Mouse (Mus musculus) spleen, adult 2 months (tissue): ENCODE data around the gene Kbtbd2. TPM values are rescaled to one million over a fixed set of nuclear protein-coding genes. Genes with fewer than 3 reads are reported as not detected.

Experiments used
- DNase-seq, 2 experiments: peaks; one replicate each; pipeline versions ENCODE4 v3.0.0 to v3.0.0-alpha.2; 2012 to 2021; ENCODE audit warnings: low spot score in 2 of 2, low read depth in 1 of 2
- H3K27ac ChIP-seq: fragments of 200-500 bp; 2 replicates; pipeline ENCODE4 v1.5.1; 2012; ENCODE audit warnings: low read length, inconsistent platforms; ENCODE audit not compliant: insufficient read depth
- H3K27me3 ChIP-seq: fragments of 200-500 bp; 2 replicates; pipeline ENCODE4 v1.6.1; 2012; ENCODE audit warnings: mild to moderate bottlenecking, moderate library complexity, low read length, inconsistent platforms; ENCODE audit not compliant: control insufficient read depth, insufficient read depth
- H3K36me3 ChIP-seq: fragments of 200-500 bp; 2 replicates; pipeline ENCODE4 v1.6.1; 2012; ENCODE audit warnings: mild to moderate bottlenecking, low read length, inconsistent platforms; ENCODE audit not compliant: control insufficient read depth, insufficient read depth
- H3K4me1 ChIP-seq: fragments of 200-500 bp; 2 replicates; pipeline ENCODE4 v1.6.1; 2011; ENCODE audit warnings: inconsistent platforms; ENCODE audit not compliant: control insufficient read depth, insufficient read depth, insufficient read length
- H3K4me3 ChIP-seq: fragments of 200-500 bp; 2 replicates; pipeline ENCODE4 v1.5.1; 2011; ENCODE audit warnings: mild to moderate bottlenecking, inconsistent platforms; ENCODE audit not compliant: insufficient read depth, insufficient read length; ENCODE audit errors: extremely low read depth
- CTCF ChIP-seq: fragments of 200-500 bp; IDR thresholded peaks from 2 replicates; pipeline ENCODE4 v1.5.1; 2011; ENCODE audit warnings: mild to moderate bottlenecking, inconsistent platforms; ENCODE audit not compliant: insufficient read depth, insufficient read length, insufficient replicate concordance; ENCODE audit errors: extremely low read depth
- POLR2A ChIP-seq: fragments of 200-500 bp; IDR thresholded peaks from 2 replicates; pipeline ENCODE4 v1.6.1; 2011; ENCODE audit warnings: low read depth, low read length, inconsistent platforms
- WGBS: fragments of 180-500 bp; shearing (Covaris S2); methylation state at CpG from one replicate; pipeline ENCODE4 v1.1.7; 2018; 5-methylcytosine and 5-hydroxymethylcytosine counted together
- polyA plus RNA-seq: library from polyadenylated mRNA; depleted of rRNA; stranded (reverse); fragments of >200 nt; gene quantifications from 2 replicates; pipeline ENCODE4 v1.2.3, GENCODE M21; 2012; rRNA removed

Gene Kbtbd2
- 7.2 and 8.0 TPM in 2 replicates for polyA plus RNA-seq

DNA sequence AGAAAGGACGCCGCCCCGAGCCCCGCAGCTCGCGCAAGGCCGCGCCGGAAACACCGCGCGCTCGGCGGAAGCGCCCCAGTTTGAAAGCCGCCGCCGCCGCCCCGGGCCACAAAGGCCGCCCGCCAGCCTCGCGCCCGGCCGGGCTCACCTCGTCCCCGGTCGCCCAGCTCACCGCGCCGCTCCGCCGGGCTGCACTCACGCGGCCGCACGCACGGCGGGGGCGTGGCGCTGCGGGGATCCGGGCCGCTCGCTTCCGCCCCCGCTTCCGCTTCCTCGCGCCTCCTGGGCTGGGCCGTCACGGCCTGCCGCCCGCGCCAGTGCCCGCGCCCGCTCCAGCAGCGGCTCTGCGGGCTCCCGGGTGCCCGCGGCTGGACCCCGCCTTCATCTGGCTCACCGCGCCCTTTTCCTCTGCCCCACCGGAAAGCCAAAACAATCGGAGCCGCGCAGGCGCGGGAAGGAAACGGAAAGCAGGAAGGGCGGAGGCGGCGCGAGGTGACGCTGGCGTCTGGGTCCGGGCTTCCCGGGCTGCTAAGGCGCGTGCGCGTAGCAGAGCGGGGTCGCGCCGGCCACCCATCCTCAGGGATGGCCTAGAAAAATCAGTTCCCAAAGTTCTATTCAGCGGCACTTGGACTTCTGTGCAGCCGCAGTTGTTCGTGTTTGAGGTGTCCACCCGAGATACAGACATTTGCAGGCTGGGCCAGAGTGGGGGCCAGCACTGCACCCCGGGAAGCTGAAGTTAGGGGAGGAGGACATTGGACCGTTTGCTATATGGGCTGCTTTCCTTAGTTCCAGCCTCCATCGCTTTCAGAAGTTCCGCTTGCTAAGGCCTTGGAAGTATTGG, at the start of gene Kbtbd2:
Gene Kbtbd2 (minus strand): TSS at position 503 of the 841 bp plus-strand sequence.
- Histone ChIP-seq H3K27ac (peak within 1 kb of the TSS; percentile 99), H3K36me3 (no peaks in the 10 kb centered on the region), H3K4me1 (peaks cover 19% of the 10 kb centered on the region), H3K4me3 (peak within 1 kb of the TSS; percentile 95), H3K27me3 (no peaks in the 10 kb centered on the region)
- peak; percentile 81 to 92 for DNase-seq
- TF ChIP-seq POLR2A: peak; percentile 54
- TF ChIP-seq CTCF: no peak
- under 1% methylated on average over 97 of the region's 98 CpGs for WGBS

- Histone ChIP-seq H3K36me3 (no peaks in the 10 kb centered on the region), H3K27me3 (no peaks in the 10 kb centered on the region), H3K4me1 (no peaks in the 10 kb centered on the region), H3K4me3 (no peak overlapping the region), H3K27ac (no peak overlapping the region)
- no peak for DNase-seq
- TF ChIP-seq POLR2A (no peak), CTCF (no peak)
- 91% methylated on average over 2 of the region's 2 CpGs for WGBS
These were observed 46.8 kb upstream of the Kbtbd2 start for GRCm38 (mm10) chr6:56844365-56844764.

DNA sequence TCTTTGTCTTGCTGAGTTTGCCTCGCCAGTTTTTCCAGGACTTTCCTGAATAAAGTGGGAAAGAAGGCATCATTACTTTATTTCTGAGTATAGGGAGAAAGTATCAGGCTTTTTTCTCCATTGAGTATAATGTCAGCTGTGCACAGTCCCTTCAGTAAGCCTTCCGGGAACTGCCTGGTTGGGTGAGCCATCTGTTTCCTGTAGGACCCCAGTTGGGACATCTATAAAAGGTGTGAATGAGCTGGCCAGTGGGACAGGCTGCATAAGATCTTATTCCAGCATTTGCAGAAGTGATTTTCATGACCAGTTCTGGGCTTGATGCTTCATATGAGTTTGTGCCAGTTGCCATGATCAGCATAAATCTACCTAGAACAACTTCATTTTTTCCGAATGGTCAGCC, 45.6 kb upstream of the Kbtbd2 start:
- H3K4me1 ChIP-seq: no peaks in the 10 kb centered on the region
- no peak for TF ChIP-seq POLR2A
- no peak for TF ChIP-seq CTCF
- 88% methylated on average over 3 of the region's 3 CpGs for WGBS

DNA sequence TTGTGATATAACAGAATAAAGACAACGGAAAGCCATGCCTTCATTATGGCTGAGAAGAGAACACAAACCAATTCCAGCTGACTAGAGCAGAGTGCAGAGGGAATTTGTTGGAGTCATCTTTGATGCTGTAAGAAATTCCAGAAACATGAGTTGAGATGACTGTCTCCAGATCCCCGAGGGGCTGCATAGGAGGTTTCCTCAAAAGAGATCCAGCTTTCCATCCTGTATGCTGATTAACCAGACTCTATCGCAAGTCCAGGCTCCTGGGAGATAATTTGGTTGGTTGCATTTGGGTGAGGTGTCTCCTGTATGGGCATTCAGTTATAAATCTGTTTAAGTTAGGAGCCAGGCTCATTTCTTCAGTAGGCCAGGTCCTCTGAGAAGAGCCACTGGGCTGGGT, 40.0 kb upstream of the Kbtbd2 start:
- H3K27ac ChIP-seq: no peak overlapping the region
- no peak overlapping the region for H3K4me3 ChIP-seq
- H3K4me1 ChIP-seq: no peaks in the 10 kb centered on the region
- WGBS: 95% methylated on average over 3 of the region's 3 CpGs
- H3K36me3 ChIP-seq: no peaks in the 10 kb centered on the region
- no peak for DNase-seq
- no peak for TF ChIP-seq POLR2A
- H3K27me3 ChIP-seq: no peaks in the 10 kb centered on the region; the same call in 1 of the 2 replicates

More for the DNA sequence above, 45.6 kb upstream of the Kbtbd2 start:
- no peak overlapping the region for H3K27ac ChIP-seq
- no peak overlapping the region for H3K4me3 ChIP-seq
- no peaks in the 10 kb centered on the region for H3K27me3 ChIP-seq
- no peak for DNase-seq
- H3K36me3 ChIP-seq: no peaks in the 10 kb centered on the region

DNA sequence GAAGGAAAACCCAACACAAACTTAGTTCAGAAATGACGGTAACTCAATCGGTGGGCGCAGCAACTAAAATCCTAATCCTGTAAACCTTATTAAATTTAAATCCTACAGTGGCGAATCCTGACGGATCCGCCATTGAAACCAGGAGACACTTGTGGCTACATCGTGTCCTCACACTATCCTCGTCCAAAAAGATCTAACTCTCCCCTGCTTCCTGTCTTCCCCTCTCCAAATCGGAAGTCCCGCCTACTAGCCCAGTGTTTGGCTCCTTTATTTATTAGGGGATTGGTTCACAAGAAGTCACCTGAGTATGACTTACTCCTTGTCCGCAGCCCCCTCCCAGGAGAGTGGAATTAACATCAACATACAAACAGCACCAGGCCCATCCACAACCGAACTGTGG, 39.6 kb upstream of the Kbtbd2 start:
- no peaks in the 10 kb centered on the region for H3K36me3 ChIP-seq
- DNase-seq: no peak
- H3K27me3 ChIP-seq: peaks cover 4% of the 10 kb centered on the region
- WGBS: 93% methylated on average over 12 of the region's 12 CpGs
- 0 out of 2 replicates have a peak, but pooled peaks cover under 1% of the 10 kb centered on the region for H3K4me1 ChIP-seq
- no peak overlapping the region for H3K4me3 ChIP-seq
- TF ChIP-seq POLR2A: no peak
- no peak for TF ChIP-seq CTCF
- H3K27ac ChIP-seq: no peak overlapping the region

DNA sequence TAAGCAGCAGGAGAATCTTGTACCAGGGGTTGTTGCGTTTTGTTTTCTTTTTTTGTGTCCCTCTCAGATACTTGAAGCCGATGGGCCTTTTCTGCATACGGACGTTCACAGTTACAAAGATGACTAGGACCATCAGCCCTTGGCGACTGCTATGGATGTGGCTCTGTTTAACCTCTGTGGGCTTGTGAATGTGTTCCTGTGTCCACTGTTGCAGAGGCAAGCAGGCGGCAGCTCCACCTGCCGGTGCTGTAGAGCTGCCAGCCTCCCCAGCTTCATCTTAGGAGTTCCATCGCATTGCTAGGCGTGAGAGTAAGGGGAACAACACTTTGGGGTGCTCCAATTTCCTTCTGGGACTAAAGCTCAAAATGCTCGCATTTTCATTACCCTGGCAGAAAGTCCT, 37.9 kb upstream of the Kbtbd2 start:
- no peak overlapping the region for H3K4me3 ChIP-seq
- peaks cover 8% of the 10 kb centered on the region for H3K27me3 ChIP-seq
- WGBS: 93% methylated on average over 10 of the region's 10 CpGs
- H3K36me3 ChIP-seq: no peaks in the 10 kb centered on the region
- H3K27ac ChIP-seq: no peak overlapping the region
- peaks cover 2% of the 10 kb centered on the region; the same call in 1 of the 2 replicates for H3K4me1 ChIP-seq
- no peak for DNase-seq
- TF ChIP-seq POLR2A (no peak), CTCF (no peak)

DNA sequence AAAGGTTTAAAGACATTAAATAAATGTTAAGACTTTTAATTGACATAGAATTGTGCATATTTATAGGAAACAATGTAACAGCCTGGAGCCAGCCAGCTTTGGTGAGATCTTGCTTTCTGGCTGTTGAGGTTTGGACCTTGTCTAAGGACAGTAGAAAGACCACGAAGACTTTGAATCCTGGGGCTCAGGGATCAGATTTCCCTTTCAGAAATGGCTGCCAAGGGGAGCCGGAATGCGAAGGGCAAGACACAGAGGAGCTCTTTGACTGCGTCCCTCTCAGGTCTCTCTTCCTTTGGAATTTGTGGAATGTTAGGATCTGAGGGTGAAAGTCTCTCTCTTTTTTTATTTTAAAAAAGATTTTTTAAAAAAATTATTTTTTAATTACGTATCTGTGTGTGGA, 37.2 kb upstream of the Kbtbd2 start:
- Histone ChIP-seq H3K36me3 (no peaks in the 10 kb centered on the region), H3K27ac (no peak overlapping the region), H3K4me1 (peaks cover 2% of the 10 kb centered on the region; the same call in 1 of the 2 replicates), H3K27me3 (peaks cover 8% of the 10 kb centered on the region), H3K4me3 (no peak overlapping the region)
- DNase-seq: no peak
- TF ChIP-seq POLR2A: no peak
- TF ChIP-seq CTCF: no peak
- WGBS: 84% methylated on average over 5 of the region's 5 CpGs
